10 mouse cellular contexts compared by ENCODE assay signal in genomic region chr12:76708181-76708580, GRCm38 (mm10). TPM values are rescaled to one million over a fixed set of nuclear protein-coding genes. Genes with fewer than 3 reads are reported as not detected.
DNase-seq lines count a peak whose midpoint lies in the region; ATAC-seq and TF ChIP-seq lines count a peak whose summit lies in the region.
"Had no signal": no experiment of that assay in that cellular context is flagged by ENCODE, and none has a peak within 500 bp of the region (broad histone marks: within the 10 kb centered on the region; RNA-seq: fewer than 3 reads in every experiment).

No protein-coding gene starts in this region.

- peak overlapping the region; percentile 82 for H3K4me2 ChIP-seq in heart, embryonic 11.5 days
- H3K4me2 ChIP-seq in midbrain, embryonic 11.5 days, result no peak overlapping the region
- H3K4me2 ChIP-seq in liver, postnatal 0 days (ENCODE audit: low read depth, low read length), result peak overlapping the region; percentile 86
- H3K4me2 ChIP-seq in lung, postnatal 0 days (replicated peaks; ENCODE audit: low read depth, low read length), result no peak overlapping the region

- 61% methylated on average over 3 of the region's 3 CpGs for WGBS in heart, embryonic 11.5 days (ENCODE audit: insufficient replicate concordance)
- WGBS in midbrain, embryonic 11.5 days, result 75% methylated on average over 3 of the region's 3 CpGs
- 79% methylated on average over 3 of the region's 3 CpGs for WGBS in midbrain, embryonic 10.5 days
- WGBS in liver, postnatal 0 days (ENCODE audit: insufficient replicate concordance), result 50% methylated on average over 3 of the region's 3 CpGs
- WGBS in lung, postnatal 0 days, result 67% methylated on average over 3 of the region's 3 CpGs

- peak overlapping the region; percentile 83 for H3K9ac ChIP-seq in heart, embryonic 11.5 days (ENCODE audit: low read depth, low read length)
- H3K9ac ChIP-seq in midbrain, embryonic 11.5 days (ENCODE audit: low read length), result no peak overlapping the region
- peak overlapping the region; percentile 95 for H3K9ac ChIP-seq in liver, postnatal 0 days (replicated peaks)
- no peak overlapping the region for H3K9ac ChIP-seq in lung, postnatal 0 days (replicated peaks; ENCODE audit: low read depth)
- H3K9ac ChIP-seq: kidney, embryonic 15.5 days had no signal

- H3K36me3 ChIP-seq in heart, embryonic 11.5 days (ENCODE audit: control insufficient read depth, insufficient read depth, low read length), result no peaks in the 10 kb centered on the region
- H3K36me3 ChIP-seq in midbrain, embryonic 11.5 days (ENCODE audit: control insufficient read depth, insufficient read depth, low read length), result no peaks in the 10 kb centered on the region
- no peaks in the 10 kb centered on the region for H3K36me3 ChIP-seq in midbrain, embryonic 10.5 days
- no peaks in the 10 kb centered on the region; the same call in none of the 2 replicates for H3K36me3 ChIP-seq in liver, postnatal 0 days (replicated peaks; ENCODE audit: insufficient read depth, low read length)
- no peaks in the 10 kb centered on the region for H3K36me3 ChIP-seq in lung, postnatal 0 days (ENCODE audit: insufficient read depth, low read length)
- H3K36me3 ChIP-seq: kidney, embryonic 15.5 days had no signal

- intact Hi-C loops in heart, postnatal 10 days (cut with DNase I), result loop anchor here (2.0 to 5.0 kb wide), 2 partner anchors 36 to 57 kb away; no protein-coding TSS in a partner anchor

- H3K4me1 ChIP-seq in heart, embryonic 11.5 days (ENCODE audit: control insufficient read depth, insufficient read depth, low read length), result peaks cover 7% of the 10 kb centered on the region; the same call in 1 of the 2 replicates
- peaks cover 11% of the 10 kb centered on the region for H3K4me1 ChIP-seq in midbrain, embryonic 11.5 days (ENCODE audit: control insufficient read depth, insufficient read depth, low read length)
- peaks cover 21% of the 10 kb centered on the region for H3K4me1 ChIP-seq in midbrain, embryonic 10.5 days
- H3K4me1 ChIP-seq in liver, postnatal 0 days (ENCODE audit: insufficient read depth), result peaks cover 19% of the 10 kb centered on the region
- no peaks in the 10 kb centered on the region for H3K4me1 ChIP-seq in lung, postnatal 0 days (ENCODE audit: insufficient read depth, low read depth, low read length)

- H3K27ac ChIP-seq in heart, embryonic 11.5 days (ENCODE audit: low read depth, low read length), result peak overlapping the region; percentile 2
- no peak overlapping the region for H3K27ac ChIP-seq in midbrain, embryonic 11.5 days (ENCODE audit: low read depth, low read length)
- H3K27ac ChIP-seq in midbrain, embryonic 10.5 days (replicated peaks), result no peak overlapping the region
- peak overlapping the region; percentile 88; the same call in 1 of the 2 replicates for H3K27ac ChIP-seq in liver, postnatal 0 days (ENCODE audit: low read depth)
- no peak overlapping the region for H3K27ac ChIP-seq in lung, postnatal 0 days (ENCODE audit: low read length)
- H3K27ac ChIP-seq: kidney, embryonic 15.5 days; macrophage had no signal

- peaks cover 30% of the 10 kb centered on the region for H3K27me3 ChIP-seq in heart, embryonic 11.5 days (ENCODE audit: control insufficient read depth, insufficient read depth, low read length)
- peaks cover 45% of the 10 kb centered on the region for H3K27me3 ChIP-seq in midbrain, embryonic 11.5 days (ENCODE audit: control insufficient read depth, insufficient read depth, low read length)
- peaks cover 81% of the 10 kb centered on the region for H3K27me3 ChIP-seq in midbrain, embryonic 10.5 days (ENCODE audit: low read depth, poor library complexity, severe bottlenecking)
- peaks cover 28% of the 10 kb centered on the region for H3K27me3 ChIP-seq in liver, postnatal 0 days (ENCODE audit: insufficient read depth, low read length)
- H3K27me3 ChIP-seq in lung, postnatal 0 days (replicated peaks; ENCODE audit: insufficient read depth, low read length), result peaks cover 21% of the 10 kb centered on the region

- ATAC-seq in heart, embryonic 11.5 days (replicated peaks; ENCODE audit: insufficient number of reproducible peaks, low FRiP score, low TSS enrichment), result no peak
- no peak for ATAC-seq in midbrain, embryonic 11.5 days (ENCODE audit: low FRiP score)
- 0 out of 2 replicates have a peak, but pooled peaks have one; percentile 22 for ATAC-seq in erythroid progenitor cell, adult 5-6 weeks (replicated peaks; ENCODE audit: low FRiP score, poor library complexity, severe bottlenecking)
- ATAC-seq in liver, postnatal 0 days, result no peak
- no peak for ATAC-seq in lung, postnatal 0 days

- no peaks in the 10 kb centered on the region for H3K9me3 ChIP-seq in heart, embryonic 11.5 days (replicated peaks; ENCODE audit: control insufficient read depth, low read length)
- no peaks in the 10 kb centered on the region for H3K9me3 ChIP-seq in midbrain, embryonic 11.5 days (ENCODE audit: control insufficient read depth, low read length)
- H3K9me3 ChIP-seq in midbrain, embryonic 10.5 days (replicated peaks), result no peaks in the 10 kb centered on the region
- H3K9me3 ChIP-seq in liver, postnatal 0 days (ENCODE audit: low read length), result no peaks in the 10 kb centered on the region
- H3K9me3 ChIP-seq in lung, postnatal 0 days (ENCODE audit: low read length), result no peaks in the 10 kb centered on the region
- H3K9me3 ChIP-seq: kidney, embryonic 15.5 days had no signal

- TF ChIP-seq CTCF in liver, postnatal 0 days (IDR thresholded peaks at IDR 0.05; ENCODE audit: low read depth), result no peak
- TF ChIP-seq CTCF in lung, postnatal 0 days (IDR thresholded peaks at IDR 0.05), result no peak

- H3K4me3 ChIP-seq in heart, embryonic 11.5 days (ENCODE audit: low read depth, low read length), result peak overlapping the region; percentile 69
- H3K4me3 ChIP-seq in midbrain, embryonic 11.5 days (ENCODE audit: low read depth, low read length), result no peak overlapping the region
- no peak overlapping the region; the same call in 1 of the 2 replicates for H3K4me3 ChIP-seq in midbrain, embryonic 10.5 days
- peak overlapping the region; percentile 88 for H3K4me3 ChIP-seq in liver, postnatal 0 days (ENCODE audit: low read depth, low read length)
- no peak overlapping the region for H3K4me3 ChIP-seq in lung, postnatal 0 days (ENCODE audit: low read depth, low read length)
- H3K4me3 ChIP-seq: kidney, embryonic 15.5 days had no signal

- no peak for DNase-seq in heart, postnatal 10 days
- peak; percentile 84 for DNase-seq in midbrain, embryonic 11.5 days (ENCODE audit: low spot score, missing footprints)
- no peak for DNase-seq in midbrain, embryonic 10.5 days (ENCODE audit: low spot score)
- DNase-seq in liver, postnatal 0 days, result no peak
- no peak for DNase-seq in adrenal gland, adult 8-10 months
- no peak for DNase-seq in lung, postnatal 0 days (ENCODE audit: low spot score)

- TF ChIP-seq EP300 in liver, postnatal 0 days (IDR thresholded peaks at IDR 0.05; ENCODE audit: low read depth), result peak; percentile 33; the same call in 1 of the 2 replicates
- TF ChIP-seq EP300 in lung, postnatal 0 days (IDR thresholded peaks at IDR 0.05), result no peak

RNA-seq across cellular contexts. Expression of gene Sptb, which starts 2.2 kb away (rescaled TPM):
- polyA plus RNA-seq in heart, embryonic 11.5 days (2014; fragmentation: Nextera tagmentation; extraction: Ambion mirVana), result 15.7 and 17.0 TPM in 2 replicates
- total RNA-seq in heart, postnatal 10 days (2021), result 10 to 100 TPM; 59.0 to 60.3 TPM
- polyA plus RNA-seq in midbrain, embryonic 11.5 days (2014; fragmentation: Nextera tagmentation; extraction: Ambion mirVana), result 3.1 and 3.6 TPM in 2 replicates
- 3.7 and 3.8 TPM in 2 replicates for polyA plus RNA-seq in midbrain, embryonic 10.5 days (2016; fragmentation: Nextera tagmentation; extraction: Ambion mirVana)
- 651 and 669 TPM in 2 replicates for total RNA-seq in erythroid progenitor cell, adult 5-6 weeks (2015; ENCODE audit: low replicate concordance)
- total RNA-seq in erythroid progenitor cell, adult 5-6 weeks (2017; ENCODE audit: low replicate concordance), result 1,485 and 1,588 TPM in 2 replicates
- 11.9 and 14.8 TPM in 2 replicates for polyA plus RNA-seq in liver, postnatal 0 days (2015; fragmentation: Nextera tagmentation; extraction: Ambion mirVana)
- 10 to 100 TPM; 17.6 to 57.6 (median 38.8) TPM for total RNA-seq in adrenal gland, adult 8-10 months (2022)
- 0.35 and 0.38 TPM in 2 replicates for polyA plus RNA-seq in lung, postnatal 0 days (2015; fragmentation: Nextera tagmentation; extraction: Ambion mirVana)

RNA-seq across cellular contexts. Expression of gene Churc1, which starts 57.2 kb away (rescaled TPM):
- polyA plus RNA-seq in heart, embryonic 11.5 days (2014; fragmentation: Nextera tagmentation; extraction: Ambion mirVana), result 146 and 148 TPM in 2 replicates
- total RNA-seq in heart, postnatal 10 days (2021), result 10 to 100 TPM; 77.9 to 91.3 TPM
- polyA plus RNA-seq in midbrain, embryonic 11.5 days (2014; fragmentation: Nextera tagmentation; extraction: Ambion mirVana), result 81.9 and 86.8 TPM in 2 replicates
- 117 and 123 TPM in 2 replicates for polyA plus RNA-seq in midbrain, embryonic 10.5 days (2016; fragmentation: Nextera tagmentation; extraction: Ambion mirVana)
- 28.5 and 66.0 TPM in 2 replicates for total RNA-seq in erythroid progenitor cell, adult 5-6 weeks (2015; ENCODE audit: low replicate concordance)
- total RNA-seq in erythroid progenitor cell, adult 5-6 weeks (2017; ENCODE audit: low replicate concordance), result 24.4 and 42.7 TPM in 2 replicates
- 92.5 and 92.7 TPM in 2 replicates for polyA plus RNA-seq in liver, postnatal 0 days (2015; fragmentation: Nextera tagmentation; extraction: Ambion mirVana)
- 10 to 100 TPM; 81.3 to 93.7 (median 92.7) TPM for total RNA-seq in adrenal gland, adult 8-10 months (2022)
- polyA plus RNA-seq in lung, postnatal 0 days (2015; fragmentation: Nextera tagmentation; extraction: Ambion mirVana), result 109 and 114 TPM in 2 replicates

RNA-seq across cellular contexts. Expression of gene Fntb, which starts 57.2 kb away (rescaled TPM):
- 30.7 and 34.2 TPM in 2 replicates for polyA plus RNA-seq in heart, embryonic 11.5 days (2014; fragmentation: Nextera tagmentation; extraction: Ambion mirVana)
- 10 to 100 TPM; 14.7 to 15.4 TPM for total RNA-seq in heart, postnatal 10 days (2021)
- polyA plus RNA-seq in midbrain, embryonic 11.5 days (2014; fragmentation: Nextera tagmentation; extraction: Ambion mirVana), result 42.7 and 43.5 TPM in 2 replicates
- 49.4 and 49.9 TPM in 2 replicates for polyA plus RNA-seq in midbrain, embryonic 10.5 days (2016; fragmentation: Nextera tagmentation; extraction: Ambion mirVana)
- total RNA-seq in erythroid progenitor cell, adult 5-6 weeks (2015; ENCODE audit: low replicate concordance), result 51.9 and 77.1 TPM in 2 replicates
- 21.3 and 47.2 TPM in 2 replicates for total RNA-seq in erythroid progenitor cell, adult 5-6 weeks (2017; ENCODE audit: low replicate concordance)
- polyA plus RNA-seq in liver, postnatal 0 days (2015; fragmentation: Nextera tagmentation; extraction: Ambion mirVana), result 14.9 and 16.2 TPM in 2 replicates
- 10 to 100 TPM; 14.4 to 18.8 (median 16.8) TPM for total RNA-seq in adrenal gland, adult 8-10 months (2022)
- 15.8 and 18.9 TPM in 2 replicates for polyA plus RNA-seq in lung, postnatal 0 days (2015; fragmentation: Nextera tagmentation; extraction: Ambion mirVana)

Comparison
In these comparisons a context has a peak if more than half of its experiments do, and no peak if none do; other contexts are left out.
1. H3K27ac ChIP-seq: peak in heart, embryonic 11.5 days (single experiment) and liver, postnatal 0 days (single experiment); none in midbrain, embryonic 11.5 days (single experiment), midbrain, embryonic 10.5 days (single experiment) and lung, postnatal 0 days (single experiment).
2. H3K4me2 ChIP-seq: peak in heart, embryonic 11.5 days (single experiment) and liver, postnatal 0 days (single experiment); none in midbrain, embryonic 11.5 days (single experiment) and lung, postnatal 0 days (single experiment).
3. H3K4me3 ChIP-seq: peak in heart, embryonic 11.5 days (single experiment) and liver, postnatal 0 days (single experiment); none in midbrain, embryonic 11.5 days (single experiment), midbrain, embryonic 10.5 days (single experiment) and lung, postnatal 0 days (single experiment).
4. H3K9ac ChIP-seq: peak in heart, embryonic 11.5 days (single experiment) and liver, postnatal 0 days (single experiment); none in midbrain, embryonic 11.5 days (single experiment) and lung, postnatal 0 days (single experiment).